Mouse (Mus musculus) adrenal gland, postnatal 25 days (tissue): Measurements from ENCODE around the gene Catsper4. TPM values are rescaled to one million over a fixed set of nuclear protein-coding genes. Genes with fewer than 3 reads are reported as not detected.

Source experiments
- DNase-seq: peaks from one replicate; pipeline ENCODE4 v3.0.0; 2021; ENCODE audit warnings: mixed read lengths
- total RNA-seq: library from RNA; stranded (reverse); gene quantifications from 2 replicates; pipeline ENCODE4 v1.2.3, GENCODE M21; 2021

The Catsper4 gene
- total RNA-seq, 1 experiment from 2014 or later: not detected

DNA sequence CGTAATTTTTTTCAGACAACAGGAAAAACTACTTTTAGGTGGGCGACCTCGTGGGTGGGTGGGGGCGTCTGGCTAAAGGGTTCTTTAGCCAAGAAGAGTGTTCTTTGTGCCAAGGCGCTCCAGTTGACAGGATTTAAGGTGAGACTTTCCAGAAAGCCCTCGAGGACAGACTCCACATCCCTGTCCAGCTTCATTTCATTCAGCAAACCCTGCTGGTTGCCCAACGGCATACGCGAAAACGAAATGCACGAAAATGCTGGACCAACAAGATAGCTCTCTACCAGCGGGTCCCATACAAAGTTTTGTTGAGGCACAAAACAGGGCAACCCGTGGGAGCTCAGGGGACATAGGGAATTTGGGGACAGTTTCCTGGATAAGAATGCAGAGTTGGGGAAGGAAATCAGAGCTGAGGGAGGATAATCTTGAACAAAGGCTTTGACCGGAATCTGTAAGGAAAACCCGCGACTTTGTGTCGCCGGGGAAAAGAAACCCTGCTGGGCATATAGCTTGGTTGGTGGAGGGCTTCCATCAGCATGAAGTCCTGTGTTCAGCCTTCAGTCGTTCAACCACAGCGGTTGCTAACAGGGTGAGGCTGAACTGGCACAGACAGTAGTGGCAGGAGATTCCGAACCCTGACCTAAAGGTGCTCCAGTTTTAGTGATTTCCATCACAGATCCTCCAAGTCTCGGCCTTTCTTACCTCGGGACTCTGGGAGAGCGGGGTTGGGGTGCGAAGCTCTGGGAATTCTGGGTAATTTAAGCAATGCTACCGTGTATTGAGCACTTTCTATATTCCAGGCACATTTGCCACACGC lies 23.1 kb upstream of the Catsper4 start:
- no peak for DNase-seq

DNA sequence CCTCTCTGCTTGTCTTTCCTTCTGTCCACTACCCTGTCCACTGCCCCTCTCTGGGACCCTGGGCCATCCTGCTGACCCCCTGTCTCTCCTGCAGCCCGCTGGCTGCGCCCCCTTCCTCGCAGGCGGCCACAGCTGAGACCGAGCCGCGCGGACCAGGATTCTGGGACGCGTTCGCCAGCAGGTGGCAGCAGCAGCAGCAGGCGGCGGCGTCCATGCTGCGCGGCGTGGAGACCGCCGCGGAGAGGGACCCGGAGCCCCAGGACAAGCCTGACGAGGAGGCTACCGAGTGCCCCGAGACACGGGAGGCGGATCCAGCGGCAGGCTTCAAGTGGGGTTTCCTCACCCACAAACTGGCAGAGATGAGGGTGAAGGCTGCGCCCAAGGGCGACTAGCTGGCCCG lies 22.5 kb upstream of the Catsper4 start:
- DNase-seq: peak; percentile 78

DNA sequence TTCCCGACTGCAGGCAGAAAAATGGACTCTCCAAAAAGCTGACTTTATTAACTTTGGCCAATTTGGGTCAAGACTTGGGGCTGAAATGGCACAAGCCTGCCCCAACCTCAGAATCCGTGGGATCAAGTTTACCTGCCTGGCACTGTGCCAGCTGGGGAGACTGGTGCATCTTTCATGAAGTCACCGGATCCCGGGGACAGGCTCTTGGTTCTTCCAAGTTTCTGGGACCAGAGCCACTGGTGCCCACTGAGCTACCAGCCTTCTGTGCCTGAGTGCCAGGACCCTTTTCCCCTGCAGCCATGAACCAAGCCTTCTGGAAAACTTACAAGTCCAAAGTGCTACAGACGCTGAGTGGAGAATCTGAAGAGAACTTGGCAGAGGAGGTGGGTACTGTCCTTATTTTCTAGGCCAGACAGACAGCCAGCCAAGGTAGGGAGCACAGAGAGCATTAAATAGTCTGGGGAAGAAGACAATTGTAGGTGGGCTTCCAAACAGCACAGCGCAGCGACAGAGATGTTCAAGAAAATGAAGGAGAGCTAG lies 19.6 kb upstream of the Catsper4 start, which contains the start of gene Gm30191:
Gene Gm30191 (plus strand): TSS at position 217 of the 540 bp plus-strand sequence.
- DNase-seq: no peak

DNA sequence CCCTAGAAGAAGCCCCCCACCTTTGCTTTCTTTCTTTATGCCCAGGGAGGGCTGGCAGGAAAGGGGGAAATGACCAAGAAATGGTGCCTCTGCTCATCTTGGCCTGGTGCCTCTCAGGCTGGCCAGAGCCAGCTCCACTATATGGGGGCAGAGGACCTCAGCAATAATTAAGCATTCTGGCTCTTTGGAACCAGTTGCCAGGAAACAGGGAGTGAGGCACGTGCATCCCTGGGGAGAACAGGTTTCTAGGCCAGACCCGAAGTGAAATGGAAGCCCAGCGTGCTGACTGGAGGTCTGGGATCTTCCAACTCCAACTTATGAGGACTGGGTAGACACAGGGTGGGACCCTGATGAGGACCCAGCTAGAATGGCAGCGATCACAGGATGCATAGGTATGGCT lies 19.1 kb upstream of the Catsper4 start:
- no peak for DNase-seq

DNA sequence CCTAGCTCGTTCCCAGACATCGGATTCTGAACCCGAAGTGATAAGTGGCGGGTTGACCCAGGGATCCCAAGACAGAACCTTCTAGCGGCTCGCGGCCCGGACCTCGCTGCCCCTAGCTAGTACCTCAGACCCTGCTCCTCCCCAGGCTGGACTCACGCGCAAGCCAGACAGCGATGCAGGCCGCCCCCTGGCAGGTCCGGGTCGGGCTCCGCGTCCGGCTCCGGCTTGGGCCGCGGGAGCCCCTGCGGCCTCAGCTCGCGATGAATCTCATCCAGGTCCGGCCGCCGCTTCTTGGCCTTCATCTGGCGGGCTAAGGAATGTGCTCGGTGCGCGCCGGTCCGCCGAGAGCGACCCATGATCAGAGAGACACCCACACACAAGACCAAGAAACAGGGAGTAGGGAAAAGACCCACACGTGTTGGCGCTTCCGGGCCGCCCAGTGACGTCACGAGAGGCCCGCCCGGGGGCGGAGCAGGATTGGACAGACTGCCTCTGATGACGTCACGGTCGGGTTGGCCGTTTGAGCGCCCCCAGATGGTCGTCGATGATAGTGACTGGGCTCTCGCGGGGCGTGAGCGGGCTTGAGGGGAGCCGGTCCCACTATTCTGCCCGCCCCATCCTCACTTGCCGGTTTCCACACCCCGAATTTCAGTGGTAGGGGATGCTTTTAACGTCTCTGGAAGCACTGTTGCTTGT lies 18.1 kb upstream of the Catsper4 start, which contains the start of gene Zfp593:
Gene Zfp593 (minus strand): TSS at position 445 of the 696 bp plus-strand sequence.
- peak; percentile 97 for DNase-seq

DNA sequence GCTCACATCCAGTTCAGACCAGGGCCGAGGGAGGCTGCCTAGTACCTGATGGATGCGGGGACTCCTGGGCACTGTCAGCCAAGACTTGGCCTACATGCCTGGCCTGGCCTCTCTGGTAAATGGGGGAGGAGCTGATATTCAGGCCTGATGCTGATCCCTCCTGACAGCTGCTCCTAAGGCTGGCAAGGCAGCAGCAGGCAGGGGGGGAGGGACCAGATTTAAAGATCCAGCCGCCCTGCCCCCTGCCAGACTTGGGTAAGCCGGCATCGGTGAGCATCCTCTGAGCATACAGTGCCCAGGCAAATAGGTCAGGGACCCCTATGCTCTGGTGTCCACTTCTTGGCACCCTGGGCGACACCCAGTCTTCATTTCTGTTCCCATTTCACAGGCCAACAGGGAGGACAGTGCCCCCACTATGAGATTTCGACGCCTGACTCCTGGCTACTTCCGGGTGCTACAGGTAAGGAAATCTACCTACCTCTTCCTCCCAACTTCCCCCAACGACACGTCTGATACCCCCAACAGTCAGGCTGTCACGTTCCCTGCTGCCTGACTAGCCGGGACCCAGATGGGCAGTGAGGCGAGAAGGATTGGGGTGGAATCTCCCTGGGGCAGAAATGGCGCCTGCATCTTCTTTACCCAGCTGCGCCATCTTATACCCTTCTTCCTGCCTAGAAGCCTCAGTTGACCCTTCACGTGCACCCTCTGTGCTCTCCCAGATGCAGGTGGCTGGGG lies 16.5 kb upstream of the Catsper4 start, which contains the start of gene E130218I03Rik:
Gene E130218I03Rik (plus strand): TSS at position 147 of the 735 bp plus-strand sequence.
- no peak for DNase-seq

DNA sequence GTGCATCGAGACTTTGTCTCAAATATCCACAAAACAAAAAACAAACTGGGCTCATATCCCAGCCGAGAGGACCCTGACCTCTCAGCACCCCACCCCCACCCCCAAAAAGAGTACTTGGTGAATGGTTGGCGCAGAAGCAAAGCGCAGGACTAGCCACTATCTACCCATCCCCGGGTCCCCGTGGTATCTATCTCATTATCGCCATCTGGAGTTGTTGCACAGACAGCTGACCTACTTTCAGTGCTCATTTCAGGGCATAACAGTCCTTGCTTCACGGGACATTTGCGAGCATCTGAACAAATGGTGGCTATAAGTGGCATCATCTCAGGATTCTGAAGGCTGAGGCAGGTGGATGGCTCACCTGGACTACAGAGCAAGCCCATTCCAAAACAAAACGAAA lies 11.5 kb upstream of the Catsper4 start:
- no peak for DNase-seq

DNA sequence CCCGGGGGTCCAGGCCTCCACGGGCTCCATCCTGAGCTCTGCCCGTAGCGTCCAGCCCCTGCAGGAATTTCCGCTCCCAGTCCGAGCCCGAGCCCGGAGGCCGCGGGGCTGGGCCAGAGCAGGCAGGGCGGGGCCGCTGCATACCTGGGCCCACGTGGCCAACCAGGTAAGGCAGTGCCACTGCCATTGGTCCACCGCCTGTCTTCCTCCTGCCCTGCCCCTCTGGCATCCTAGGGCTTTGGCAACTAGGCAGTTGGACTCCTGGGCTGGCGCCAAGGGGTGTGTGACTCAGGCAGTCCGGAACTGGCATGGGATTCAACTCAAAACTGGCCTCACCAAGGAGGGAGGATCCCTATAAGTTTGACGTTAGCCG lies 11.1 kb upstream of the Catsper4 start, which contains the start of gene Cnksr1:
Gene Cnksr1 (minus strand): TSS at position 121 of the 373 bp plus-strand sequence.
- DNase-seq: peak; percentile 93

DNA sequence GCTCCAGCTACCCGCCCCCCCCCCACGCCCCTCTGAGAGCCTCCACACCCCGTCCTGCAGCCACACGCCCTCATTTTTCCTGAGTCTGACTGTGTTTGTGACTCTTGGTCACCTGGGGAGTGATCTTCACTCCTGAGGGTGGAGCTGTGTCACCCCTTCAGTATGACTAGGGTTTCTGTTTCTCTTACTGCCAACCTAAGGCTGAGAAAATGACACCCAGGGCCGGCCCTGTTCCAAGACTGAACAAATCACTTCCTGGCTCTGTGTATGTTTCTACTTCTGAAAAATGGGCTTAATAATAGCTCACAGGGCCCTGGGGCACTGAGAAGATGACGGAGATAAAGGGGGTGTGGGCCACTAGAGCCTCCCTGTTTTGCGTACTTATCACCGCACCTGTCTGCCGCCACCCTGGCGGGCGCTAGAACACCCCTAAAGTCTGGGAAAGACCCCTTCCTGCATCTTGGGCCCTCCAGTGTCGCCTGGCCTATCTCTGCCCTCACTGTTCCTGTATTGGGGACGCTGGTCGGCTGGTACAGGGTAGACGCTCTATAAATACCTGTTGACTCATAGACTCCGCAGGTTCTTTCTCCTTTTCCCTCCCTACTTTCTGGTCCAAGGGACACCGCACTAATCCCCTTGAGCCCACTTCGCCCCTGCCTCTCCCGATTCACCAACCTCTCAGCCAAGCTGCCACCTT lies 10.5 kb upstream of the Catsper4 start:
- DNase-seq: no peak

DNA sequence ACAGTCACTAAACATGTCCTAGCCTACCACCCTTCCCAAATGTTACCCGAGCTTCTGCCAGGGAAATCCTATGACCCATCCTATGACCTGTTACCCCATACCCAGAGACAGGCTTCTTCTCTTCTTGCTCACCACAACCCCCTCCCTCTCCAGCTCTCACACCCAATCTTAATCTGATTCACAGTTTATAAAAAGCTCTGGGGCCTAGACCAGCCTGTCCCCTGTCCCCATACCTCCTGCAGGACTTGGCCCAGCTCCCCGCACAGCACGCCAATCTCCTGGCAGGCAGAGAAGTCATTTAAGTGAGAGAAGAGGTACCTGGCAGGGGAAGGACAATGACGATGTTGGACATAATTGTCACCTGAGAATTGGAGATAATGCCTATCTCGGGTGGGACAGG lies 7.7 kb upstream of the Catsper4 start:
- no peak for DNase-seq

DNA sequence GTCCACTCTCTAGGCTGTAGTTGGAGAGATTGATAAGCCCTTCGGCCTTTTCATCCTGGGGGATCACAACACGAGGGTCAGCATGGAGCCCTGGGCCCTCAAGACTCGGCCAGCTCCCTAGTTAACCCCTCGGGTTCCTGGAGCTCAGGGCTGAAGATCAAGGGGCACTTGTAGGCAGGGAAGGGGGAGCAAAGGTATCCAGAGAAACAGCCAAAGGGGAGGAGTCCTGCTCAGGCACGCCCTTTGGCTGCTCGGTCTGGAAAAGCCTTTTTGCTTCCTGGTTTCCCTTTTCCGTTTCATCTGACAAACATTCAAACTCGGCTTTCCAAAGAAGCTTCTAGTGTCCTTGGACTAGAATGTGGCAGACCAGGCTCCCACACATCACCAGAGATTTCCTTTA lies 3.2 kb upstream of the Catsper4 start:
- no peak for DNase-seq

DNA sequence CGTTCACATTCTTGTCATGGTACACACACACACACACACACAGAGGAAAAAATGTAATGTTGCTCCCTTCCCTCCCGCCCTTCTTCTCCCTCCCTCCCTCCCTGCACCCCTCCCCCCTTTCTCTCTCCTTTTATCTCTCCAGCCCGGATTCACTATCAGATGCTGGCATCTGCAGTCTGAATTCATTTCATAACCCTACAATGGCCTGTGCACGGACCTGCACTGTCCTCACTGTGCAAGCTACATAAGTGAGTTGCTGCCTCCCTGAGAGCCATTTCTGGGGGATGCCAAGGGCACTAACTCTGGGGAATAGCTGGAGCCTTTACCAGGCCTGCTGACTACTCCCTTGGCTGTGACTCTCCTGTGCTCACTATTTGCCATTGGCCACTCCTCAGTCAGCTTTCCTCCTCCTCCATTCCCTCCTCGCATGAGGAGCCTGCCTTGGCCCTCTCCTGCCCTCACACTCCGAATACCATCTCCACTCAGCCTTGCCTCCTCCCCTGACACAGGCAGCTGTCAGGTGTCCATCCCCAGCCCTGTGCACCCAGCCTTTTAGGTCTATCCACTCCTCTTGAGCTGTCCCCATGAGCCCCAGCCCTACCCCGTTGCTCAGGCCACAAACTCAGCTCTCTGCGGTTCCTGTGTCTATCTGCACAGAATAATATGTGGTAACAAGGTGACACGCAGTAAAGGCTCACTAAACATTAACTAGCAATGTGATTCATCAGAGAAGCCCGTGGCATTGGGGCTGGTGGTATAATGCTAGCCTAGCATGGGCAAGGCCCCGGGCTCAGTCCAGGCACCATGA lies 4.2 kb downstream of the Catsper4 start:
- no peak for DNase-seq

DNA sequence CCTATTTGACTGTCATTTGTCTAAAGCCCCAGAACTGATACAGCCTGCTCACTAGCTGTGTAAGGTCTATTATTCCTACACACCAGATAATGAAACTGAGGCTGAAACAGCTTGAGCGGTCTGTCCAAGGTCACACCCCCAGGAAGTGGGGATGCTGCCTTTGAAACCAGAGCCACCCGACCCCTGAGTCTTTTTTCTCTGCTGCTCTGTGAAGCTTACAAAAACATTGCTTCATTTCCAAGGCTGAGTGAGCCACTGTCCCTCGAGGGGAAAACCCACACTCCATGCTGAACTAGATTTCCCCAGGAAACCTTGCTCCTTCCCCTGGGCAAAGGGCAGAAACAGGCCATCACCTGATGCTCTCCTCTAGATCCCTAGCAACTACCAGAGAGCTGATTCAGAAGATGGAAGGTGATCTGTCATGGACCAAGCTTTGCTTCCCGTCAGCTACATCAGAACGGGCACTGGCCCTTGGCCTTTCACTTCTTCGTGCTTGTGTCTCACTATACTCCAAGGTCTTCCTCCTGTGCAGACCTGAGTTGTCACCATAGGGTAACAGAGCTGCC lies 20.6 kb downstream of the Catsper4 start:
- no peak for DNase-seq

DNA sequence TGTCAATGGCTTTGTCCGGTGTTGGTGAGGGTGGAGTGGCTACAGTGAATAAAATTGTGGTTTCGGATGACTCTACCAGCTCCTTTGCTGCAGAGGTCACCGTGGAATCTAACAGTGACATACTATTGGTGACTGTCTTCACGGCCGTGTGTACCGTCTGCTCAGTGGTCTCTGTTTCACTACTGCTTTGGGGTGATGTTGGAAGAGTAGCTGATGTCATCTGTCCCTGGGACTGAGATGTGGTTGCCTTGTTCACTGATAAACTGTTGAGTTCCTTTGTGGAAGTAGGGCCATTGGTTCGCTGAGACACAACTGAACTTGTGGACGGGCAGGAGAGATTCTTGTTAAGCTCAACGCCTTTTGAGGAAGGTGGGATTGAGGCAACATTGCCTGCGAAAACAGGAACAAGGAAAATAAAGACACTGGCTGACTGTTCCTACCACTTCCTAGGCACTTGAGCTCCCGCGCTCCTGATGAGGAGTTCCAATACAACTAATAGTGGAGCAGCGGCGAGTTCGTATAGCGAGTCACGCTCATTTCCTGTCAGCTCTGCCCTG lies 23.8 kb downstream of the Catsper4 start:
- DNase-seq: no peak

DNA sequence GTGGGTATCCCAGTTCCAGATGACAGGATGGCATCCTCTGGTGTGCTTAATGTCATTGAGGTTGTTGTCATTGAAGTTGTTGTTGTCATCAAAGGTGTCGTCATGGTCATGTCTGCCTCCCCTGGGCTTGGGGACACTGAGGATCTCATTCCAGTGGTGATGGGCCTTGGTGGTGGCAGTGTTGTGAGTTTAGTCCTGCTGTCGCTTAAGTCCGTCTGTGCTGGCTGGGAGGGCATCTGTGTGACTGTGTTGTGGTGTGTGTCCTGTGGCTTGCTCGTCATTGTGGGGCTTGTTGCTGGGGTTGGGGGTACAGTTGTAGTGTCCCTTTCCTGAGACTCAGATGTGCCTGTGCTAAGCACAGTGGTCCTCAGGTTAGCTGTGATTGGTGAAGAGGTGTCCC lies 24.3 kb downstream of the Catsper4 start, which contains the start of gene Gm7534:
Gene Gm7534 (minus strand): TSS at position 101 of the 400 bp plus-strand sequence.
- no peak for DNase-seq

DNA sequence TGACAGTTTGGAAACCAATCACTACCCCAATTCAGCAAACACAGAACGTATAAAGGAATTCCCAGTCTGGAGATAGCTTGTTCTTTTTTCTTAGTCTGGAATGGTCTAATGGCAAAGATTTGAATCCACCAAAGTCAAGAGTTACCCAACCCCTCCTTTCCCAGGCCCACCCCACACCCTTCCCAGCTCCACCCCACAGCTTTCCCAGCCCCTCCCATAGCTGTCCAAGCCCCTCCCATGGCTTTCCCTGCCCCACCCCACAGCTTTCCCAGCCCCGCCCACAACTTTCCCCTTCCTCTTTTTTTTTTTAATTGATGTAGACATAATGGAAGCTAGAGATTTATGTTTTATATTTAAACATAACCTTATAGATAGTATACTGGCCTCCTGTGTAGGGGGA lies 27.8 kb downstream of the Catsper4 start:
- DNase-seq: no peak

DNA sequence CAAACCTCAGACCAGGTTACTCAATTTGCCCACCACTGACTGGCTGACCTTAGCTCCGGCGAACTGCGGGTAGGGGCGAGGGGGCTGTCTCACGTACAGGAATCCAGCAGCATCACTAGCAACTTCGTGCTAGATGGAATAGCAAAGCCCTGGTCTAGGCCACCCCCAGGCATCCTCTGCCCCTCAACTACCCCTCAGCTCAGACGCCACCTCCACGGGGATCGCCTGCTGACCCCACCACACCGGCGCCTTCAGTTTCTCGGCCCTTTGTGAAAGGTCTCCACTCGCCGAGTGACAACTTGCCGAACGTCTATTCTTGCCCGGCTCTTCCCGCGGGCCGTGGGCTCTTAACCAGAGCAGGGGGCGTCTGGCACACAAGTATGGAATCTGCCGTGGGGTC lies 40.9 kb downstream of the Catsper4 start:
- no peak for DNase-seq

DNA sequence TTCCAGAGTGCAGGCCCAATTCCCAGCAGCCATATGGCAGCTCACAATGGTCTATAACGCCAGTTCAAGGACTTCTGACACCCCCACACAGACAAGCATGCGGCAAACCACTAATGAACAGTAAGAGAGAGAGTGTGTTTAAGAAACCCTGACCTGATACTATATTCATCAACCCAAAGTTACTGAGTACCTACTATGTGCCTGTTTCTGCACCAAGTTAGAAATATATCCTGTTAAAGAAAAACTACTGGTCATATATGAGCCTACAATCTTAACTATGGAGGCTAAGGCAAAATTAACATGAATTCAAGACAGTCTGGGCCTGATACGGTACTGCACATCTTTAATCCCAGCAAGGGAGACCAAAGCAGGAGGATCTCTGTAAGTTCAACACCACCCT lies 41.6 kb downstream of the Catsper4 start:
- no peak for DNase-seq

DNA sequence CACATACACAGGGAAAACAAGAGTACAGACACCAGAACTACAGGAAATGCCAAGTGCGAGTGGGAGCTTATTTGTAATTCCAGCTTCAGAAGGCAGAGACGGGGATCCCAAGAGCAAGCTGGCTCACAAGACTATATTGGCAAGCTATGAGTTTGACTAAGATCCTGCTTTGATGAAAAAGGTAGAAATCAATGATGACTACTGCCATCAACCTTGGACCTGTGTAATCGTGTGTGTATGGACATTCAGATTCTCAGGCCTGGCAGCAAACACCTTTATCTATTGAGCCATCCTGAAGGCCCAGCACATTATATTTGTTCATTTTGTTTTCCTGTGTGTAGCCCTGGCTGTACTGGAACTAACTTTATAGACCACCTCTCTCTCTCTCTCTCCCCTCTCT lies 43.5 kb downstream of the Catsper4 start:
- no peak for DNase-seq

DNA sequence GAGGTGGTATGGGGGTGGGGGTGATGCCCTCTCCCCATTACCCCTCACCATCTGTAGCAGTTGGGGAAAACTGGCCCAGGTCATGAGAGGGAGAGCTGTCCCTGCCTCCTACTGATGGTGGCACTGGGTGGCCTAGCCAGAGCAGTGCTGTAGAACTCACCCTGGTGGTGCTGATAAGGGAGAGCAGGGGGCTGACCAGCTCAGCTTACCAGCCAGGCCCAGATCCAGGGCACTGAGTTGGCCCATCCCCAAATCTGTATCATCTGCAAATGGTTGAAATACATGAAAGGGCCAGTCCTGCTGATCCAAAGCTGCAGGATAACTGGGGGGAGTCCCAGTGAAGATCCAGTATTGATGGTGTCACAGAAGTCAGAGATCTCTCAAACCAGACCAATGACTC lies 45.4 kb downstream of the Catsper4 start:
- DNase-seq: no peak
